Mouse (Mus musculus) erythroblast, embryonic 14.5 days (primary cell): ENCODE measurements around the gene Ltbp1.

Experiments
- GATA1 ChIP-seq: IDR thresholded peaks from 2 replicates; pipeline ENCODE4 v1.6.1; 2012; ENCODE audit warnings: low read length, inconsistent platforms, mixed read lengths
- TAL1 ChIP-seq: IDR thresholded peaks from 3 replicates; pipeline ENCODE4 v1.6.1; 2012; ENCODE audit warnings: low read length, inconsistent platforms, mixed read lengths

DNA sequence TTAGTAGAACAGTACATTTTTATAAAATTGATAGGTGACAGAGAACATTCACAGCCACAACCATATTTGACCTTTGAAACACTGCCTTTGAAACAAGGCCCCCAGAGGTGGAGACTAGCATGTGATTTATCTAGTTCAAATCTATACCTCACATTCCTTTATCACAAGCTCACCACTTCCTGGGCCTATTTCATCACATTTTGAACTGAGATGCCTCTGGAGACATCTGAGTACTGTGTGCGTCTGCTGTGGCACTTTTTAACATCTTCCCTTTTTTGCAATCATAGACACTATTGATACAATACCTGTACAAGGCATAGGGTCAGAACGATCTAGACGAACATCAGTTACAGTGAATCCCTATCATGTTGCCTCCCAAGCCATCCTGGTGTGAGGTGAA, 232.1 kb downstream of the Ltbp1 start:
- no peak for TF ChIP-seq GATA1
- TF ChIP-seq TAL1: no peak
